Mouse (Mus musculus): ENCODE measurements around the gene Trpm7.

- no peak for TF ChIP-seq GATA1 (IDR thresholded peaks at IDR 0.05; ENCODE audit: borderline replicate concordance, low read length)
- no peak for TF ChIP-seq FLI1 (IDR thresholded peaks at IDR 0.05; ENCODE audit: low read length)
These were observed 120.4 kb downstream of the Trpm7 start for GRCm38 (mm10) chr2:126755664-126756063.
